Mouse (Mus musculus) liver, embryonic 15.5 days (tissue): Measurements from ENCODE around the gene Cryga. TPM values are rescaled to one million over a fixed set of nuclear protein-coding genes. Genes with fewer than 3 reads are reported as not detected.

Experiments
- ATAC-seq: fragments of 200-750 bp; cut with Nextera tagmentation; 2 replicates; pipeline ENCODE4 v1.8.0; 2017; ENCODE audit warnings: moderate number of reproducible peaks, mild to moderate bottlenecking, moderate library complexity; ENCODE audit not compliant: insufficient read depth
- H3K27ac ChIP-seq: fragments of 300-500 bp; sonication (generic); replicated peaks from 2 replicates; pipeline ENCODE4 v1.5.1; 2015; ENCODE audit warnings: mild to moderate bottlenecking, inconsistent platforms
- H3K27me3 ChIP-seq: fragments of 300-500 bp; sonication (generic); 2 replicates; pipeline ENCODE4 v1.6.1; 2015; ENCODE audit warnings: mild to moderate bottlenecking, inconsistent platforms
- H3K36me3 ChIP-seq: fragments of 300-500 bp; sonication (generic); replicated peaks from 2 replicates; pipeline ENCODE4 v1.6.1; 2015; ENCODE audit warnings: moderate library complexity, mild to moderate bottlenecking, inconsistent platforms
- H3K4me1 ChIP-seq: fragments of 300-500 bp; sonication (generic); replicated peaks from 2 replicates; pipeline ENCODE4 v1.6.1; 2015; ENCODE audit warnings: inconsistent platforms
- H3K4me2 ChIP-seq: fragments of 300-500 bp; sonication (generic); 2 replicates; pipeline ENCODE4 v1.6.1; 2015; ENCODE audit warnings: moderate library complexity, mild to moderate bottlenecking, inconsistent platforms
- H3K4me3 ChIP-seq: fragments of 300-500 bp; sonication (generic); replicated peaks from 2 replicates; pipeline ENCODE4 v1.5.1; 2015; ENCODE audit warnings: mild to moderate bottlenecking, inconsistent platforms
- H3K9ac ChIP-seq: fragments of 300-500 bp; sonication (generic); 2 replicates; pipeline ENCODE4 v1.6.1; 2015; ENCODE audit warnings: moderate library complexity, mild to moderate bottlenecking, inconsistent platforms
- H3K9me3 ChIP-seq: fragments of 300-500 bp; sonication (generic); replicated peaks from 2 replicates; pipeline ENCODE4 v1.6.1; 2016; ENCODE audit warnings: inconsistent platforms
- WGBS: fragments of 180-500 bp; shearing (Covaris S2); methylation state at CpG from one replicate; pipeline ENCODE4 v1.1.7; 2015; ENCODE audit warnings: mixed read lengths; ENCODE audit not compliant: insufficient replicate concordance; 5-methylcytosine and 5-hydroxymethylcytosine counted together
- polyA plus RNA-seq: library from polyadenylated mRNA; unstranded; fragments of >200 nt; fragmentation: Nextera tagmentation; extraction: Ambion mirVana; gene quantifications from 2 replicates; pipeline ENCODE4 v1.2.1, GENCODE M21; 2015

Cryga gene
- not detected in 2 replicates for polyA plus RNA-seq

DNA sequence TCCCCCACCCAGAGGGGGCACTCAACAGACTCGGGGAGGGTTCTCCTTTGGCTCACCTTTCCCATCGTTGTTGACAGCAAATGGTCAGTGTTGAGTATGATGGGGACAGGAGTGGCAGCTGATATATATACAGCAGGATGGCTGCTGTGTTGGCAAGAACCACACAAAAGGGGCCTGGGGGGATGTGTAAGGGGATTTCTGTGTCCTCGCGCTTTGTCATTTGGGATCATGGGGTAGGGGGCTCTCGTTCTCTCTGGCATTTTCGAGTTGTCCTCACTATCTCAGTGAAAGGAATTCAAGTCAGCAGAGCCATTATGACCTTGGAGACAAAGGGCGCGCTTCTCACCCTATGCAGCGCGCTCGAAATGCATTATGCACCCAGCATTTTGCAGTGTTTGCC, at the start of gene Cryga:
TSS of gene Cryga (minus strand) at position 101 of the 400 bp plus-strand sequence.
- H3K9ac ChIP-seq = no peak within 1 kb of the TSS
- no peaks in the 10 kb centered on the region for H3K27me3 ChIP-seq
- H3K36me3 ChIP-seq = no peaks in the 10 kb centered on the region
- no peaks in the 10 kb centered on the region for H3K9me3 ChIP-seq
- H3K27ac ChIP-seq = no peak within 1 kb of the TSS
- 73% methylated on average over 11 of the region's 11 CpGs for WGBS
- H3K4me2 ChIP-seq = no peak within 1 kb of the TSS
- no peak for ATAC-seq
- no peaks in the 10 kb centered on the region for H3K4me1 ChIP-seq
- H3K4me3 ChIP-seq = no peak within 1 kb of the TSS

DNA sequence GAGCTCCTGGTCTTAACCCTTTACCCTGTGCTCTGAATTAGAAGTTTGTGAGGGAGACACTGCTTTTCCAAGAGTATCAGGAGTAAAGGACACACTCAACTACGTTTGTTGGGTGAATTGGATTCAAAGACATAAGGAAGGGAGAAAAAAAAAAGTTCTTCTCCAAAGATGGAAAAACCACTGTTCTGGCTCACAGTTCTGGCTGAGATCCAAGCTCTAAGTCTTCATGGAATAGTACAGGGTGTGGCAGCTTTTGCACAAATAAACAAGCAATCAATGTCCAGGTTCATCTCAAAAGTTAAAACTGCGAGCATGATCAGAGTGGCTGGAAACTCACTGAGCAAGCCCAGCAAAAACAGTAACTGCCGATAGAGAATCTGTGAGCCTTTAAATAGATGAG, 44.8 kb upstream of the Cryga start:
- H3K4me1 ChIP-seq = no peaks in the 10 kb centered on the region
- H3K9me3 ChIP-seq = no peaks in the 10 kb centered on the region
- ATAC-seq = no peak
- no peak overlapping the region for H3K4me2 ChIP-seq
- no peak overlapping the region for H3K4me3 ChIP-seq
- no peaks in the 10 kb centered on the region for H3K27me3 ChIP-seq
- no peak overlapping the region for H3K9ac ChIP-seq
- no peak overlapping the region for H3K27ac ChIP-seq
- 50% methylated on average over 3 of the region's 3 CpGs for WGBS
- no peaks in the 10 kb centered on the region for H3K36me3 ChIP-seq

DNA sequence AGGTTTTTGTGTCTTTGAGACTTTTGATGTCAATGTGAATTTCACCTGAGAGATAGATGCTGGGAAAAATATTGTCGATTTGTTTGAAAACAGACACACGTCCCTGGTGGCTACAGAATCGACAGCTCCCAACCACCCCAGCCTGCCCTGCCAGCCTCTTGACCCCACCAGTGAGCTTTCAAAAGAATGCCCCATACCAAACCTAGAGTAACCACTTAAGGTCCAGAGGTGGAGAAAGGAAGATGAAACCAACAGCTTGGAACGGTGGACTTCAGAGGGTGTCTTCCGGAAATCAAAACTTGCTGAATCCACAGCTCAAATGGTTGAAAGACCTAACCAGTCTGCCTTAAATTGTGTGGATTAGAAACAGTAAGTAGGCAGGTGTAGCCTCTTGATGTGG, 44.2 kb upstream of the Cryga start:
- ATAC-seq = no peak
- H3K9ac ChIP-seq = no peak overlapping the region
- no peak overlapping the region for H3K4me3 ChIP-seq
- WGBS = 78% methylated on average over 5 of the region's 5 CpGs
- H3K4me1 ChIP-seq = no peaks in the 10 kb centered on the region
- H3K36me3 ChIP-seq = no peaks in the 10 kb centered on the region
- no peaks in the 10 kb centered on the region for H3K9me3 ChIP-seq
- no peak overlapping the region for H3K4me2 ChIP-seq
- no peak overlapping the region for H3K27ac ChIP-seq
- H3K27me3 ChIP-seq = no peaks in the 10 kb centered on the region

DNA sequence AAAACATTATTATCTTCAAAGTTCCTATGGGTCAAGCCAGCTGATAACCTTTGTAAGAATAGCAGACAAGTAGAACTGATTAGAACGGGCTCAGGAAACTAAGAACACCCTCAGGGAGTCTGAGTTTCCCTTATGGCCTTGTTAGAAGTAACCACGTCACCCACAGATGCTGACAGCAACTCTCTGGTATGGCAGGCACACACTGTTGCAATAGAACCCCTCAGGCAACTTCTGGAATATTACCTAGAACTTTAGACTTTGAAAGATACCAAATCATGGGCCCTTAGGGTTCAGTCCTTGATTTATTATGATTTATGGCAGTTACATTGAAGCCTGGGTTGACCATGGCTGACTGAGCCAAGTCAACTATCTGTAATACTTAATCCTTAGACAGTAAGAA, 43.4 kb upstream of the Cryga start:
- Histone ChIP-seq H3K4me1 (no peaks in the 10 kb centered on the region), H3K4me3 (no peak overlapping the region), H3K27ac (no peak overlapping the region), H3K27me3 (no peaks in the 10 kb centered on the region), H3K9me3 (no peaks in the 10 kb centered on the region), H3K36me3 (no peaks in the 10 kb centered on the region), H3K4me2 (no peak overlapping the region), H3K9ac (no peak overlapping the region)
- WGBS = 10% methylated on average over 2 of the region's 2 CpGs
- no peak for ATAC-seq

DNA sequence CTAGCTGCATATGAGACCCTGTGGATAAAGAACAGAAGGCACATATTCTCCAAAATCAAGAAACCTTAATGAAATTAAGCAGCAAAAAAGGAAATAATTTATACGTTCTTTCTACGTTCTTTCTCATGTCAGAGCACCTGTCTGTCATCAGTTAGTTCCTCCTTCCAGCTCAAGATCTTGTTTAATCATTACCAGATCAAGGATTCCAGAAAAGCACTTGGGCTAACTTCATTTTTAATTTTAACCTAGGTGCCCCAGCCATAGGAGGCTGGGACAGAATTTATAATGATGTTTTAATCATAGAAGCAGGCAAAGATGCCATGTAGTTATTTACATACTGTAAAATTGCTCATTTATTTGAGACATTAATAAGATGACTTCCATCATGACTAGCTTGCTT, 41.6 kb upstream of the Cryga start:
- no peak overlapping the region for H3K4me2 ChIP-seq
- ATAC-seq = no peak
- H3K36me3 ChIP-seq = no peaks in the 10 kb centered on the region
- H3K27ac ChIP-seq = no peak overlapping the region
- 65% methylated on average over 2 of the region's 2 CpGs for WGBS
- no peak overlapping the region for H3K4me3 ChIP-seq
- H3K9me3 ChIP-seq = no peaks in the 10 kb centered on the region
- no peak overlapping the region for H3K9ac ChIP-seq
- no peaks in the 10 kb centered on the region for H3K27me3 ChIP-seq
- no peaks in the 10 kb centered on the region for H3K4me1 ChIP-seq

DNA sequence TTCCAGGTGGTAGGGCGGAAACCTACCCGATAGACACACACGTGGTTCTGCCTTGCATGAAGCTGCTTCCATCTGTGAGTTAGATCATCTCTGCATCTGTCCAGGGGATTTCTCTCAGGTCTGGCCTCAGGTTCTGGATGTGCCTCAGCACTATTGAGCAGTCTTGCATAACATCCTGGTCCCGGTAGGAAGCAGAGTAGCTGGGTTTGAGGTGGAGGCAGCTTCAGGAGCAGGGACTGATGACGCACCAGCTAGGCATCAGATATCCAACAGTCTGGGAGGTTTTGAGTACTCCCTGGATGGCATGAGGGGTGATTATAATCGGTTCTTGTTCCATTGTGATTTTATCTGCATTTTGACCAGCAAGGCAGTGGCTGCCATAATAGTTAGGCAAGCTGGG, 34.4 kb upstream of the Cryga start:
- Histone ChIP-seq H3K36me3 (no peaks in the 10 kb centered on the region), H3K9ac (no peak overlapping the region), H3K9me3 (no peaks in the 10 kb centered on the region), H3K4me3 (no peak overlapping the region), H3K4me1 (no peaks in the 10 kb centered on the region), H3K27ac (no peak overlapping the region), H3K27me3 (no peaks in the 10 kb centered on the region), H3K4me2 (no peak overlapping the region)
- ATAC-seq = no peak
- WGBS = 66% methylated on average over 6 of the region's 6 CpGs

DNA sequence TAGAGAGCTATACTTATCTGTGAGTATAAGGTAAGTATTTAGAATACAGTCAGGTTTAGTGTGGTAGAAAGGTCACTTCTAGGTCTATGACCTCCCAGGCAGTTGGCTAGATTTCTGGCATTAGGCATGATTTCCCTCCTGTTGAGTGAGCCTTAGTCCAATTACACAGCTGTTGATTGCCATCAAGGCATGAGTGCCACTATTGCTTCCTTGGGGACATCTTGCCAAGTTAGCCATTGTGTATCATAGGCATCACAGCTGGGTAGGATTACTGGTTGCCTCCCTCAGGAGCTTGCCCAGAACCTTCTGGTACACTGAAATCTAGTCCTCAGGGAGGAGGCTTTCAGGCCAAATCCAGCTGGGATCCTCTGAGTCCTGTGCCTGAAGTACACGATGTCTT, 29.7 kb upstream of the Cryga start:
- H3K27me3 ChIP-seq = no peaks in the 10 kb centered on the region
- WGBS = 62% methylated on average over 1 of the region's 1 CpGs
- H3K9me3 ChIP-seq = no peaks in the 10 kb centered on the region
- H3K4me3 ChIP-seq = no peak overlapping the region
- no peak overlapping the region for H3K4me2 ChIP-seq
- no peak overlapping the region for H3K9ac ChIP-seq
- H3K27ac ChIP-seq = no peak overlapping the region
- no peaks in the 10 kb centered on the region for H3K36me3 ChIP-seq
- ATAC-seq = no peak
- no peaks in the 10 kb centered on the region for H3K4me1 ChIP-seq

DNA sequence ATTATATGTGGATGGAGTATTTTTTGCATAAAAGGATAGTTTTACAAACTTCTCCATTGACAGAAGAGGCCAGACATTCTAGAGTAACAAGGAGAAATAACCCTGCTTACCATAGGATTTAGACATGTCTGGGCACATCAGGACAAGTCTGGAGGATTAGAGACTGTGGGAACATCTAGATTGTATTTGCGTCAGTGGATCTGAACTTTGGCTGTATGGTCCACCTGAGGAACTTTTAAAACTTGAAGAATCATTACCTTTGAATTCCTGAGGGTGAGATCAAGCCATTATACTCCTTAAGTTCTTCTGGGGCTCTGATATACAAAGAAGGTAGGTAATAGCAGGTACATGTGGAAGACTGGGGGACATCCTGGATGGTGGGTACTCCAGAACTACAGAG, 28.5 kb upstream of the Cryga start:
- Histone ChIP-seq H3K4me3 (no peak overlapping the region), H3K9ac (no peak overlapping the region), H3K9me3 (no peaks in the 10 kb centered on the region), H3K4me1 (no peaks in the 10 kb centered on the region), H3K36me3 (no peaks in the 10 kb centered on the region), H3K4me2 (no peak overlapping the region), H3K27ac (no peak overlapping the region), H3K27me3 (no peaks in the 10 kb centered on the region)
- ATAC-seq = no peak
- 71% methylated on average over 1 of the region's 1 CpGs for WGBS

DNA sequence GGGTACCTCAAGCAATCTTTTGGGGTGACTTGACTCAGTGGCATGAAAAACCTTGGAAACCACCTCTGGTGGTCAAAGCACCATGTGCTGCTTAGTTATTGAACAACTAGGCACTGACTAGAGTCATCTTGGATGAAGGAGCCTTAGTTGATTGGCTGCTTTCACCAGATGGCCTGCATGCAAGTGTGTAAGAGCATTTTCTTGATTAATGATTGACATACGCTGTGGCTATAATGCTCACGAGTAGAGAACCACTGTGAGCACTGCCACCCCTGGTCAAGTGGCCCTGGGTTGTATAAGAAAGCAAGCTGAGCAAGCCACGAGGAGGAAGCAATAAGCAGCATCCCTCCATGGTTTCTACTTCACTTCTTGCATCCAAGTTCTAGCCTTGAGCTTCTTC, 27.1 kb upstream of the Cryga start:
- 47% methylated on average over 3 of the region's 3 CpGs for WGBS
- Histone ChIP-seq H3K4me1 (no peaks in the 10 kb centered on the region), H3K36me3 (no peaks in the 10 kb centered on the region), H3K4me3 (no peak overlapping the region), H3K27ac (no peak overlapping the region), H3K4me2 (no peak overlapping the region), H3K9ac (no peak overlapping the region), H3K9me3 (no peaks in the 10 kb centered on the region), H3K27me3 (no peaks in the 10 kb centered on the region)
- no peak for ATAC-seq

DNA sequence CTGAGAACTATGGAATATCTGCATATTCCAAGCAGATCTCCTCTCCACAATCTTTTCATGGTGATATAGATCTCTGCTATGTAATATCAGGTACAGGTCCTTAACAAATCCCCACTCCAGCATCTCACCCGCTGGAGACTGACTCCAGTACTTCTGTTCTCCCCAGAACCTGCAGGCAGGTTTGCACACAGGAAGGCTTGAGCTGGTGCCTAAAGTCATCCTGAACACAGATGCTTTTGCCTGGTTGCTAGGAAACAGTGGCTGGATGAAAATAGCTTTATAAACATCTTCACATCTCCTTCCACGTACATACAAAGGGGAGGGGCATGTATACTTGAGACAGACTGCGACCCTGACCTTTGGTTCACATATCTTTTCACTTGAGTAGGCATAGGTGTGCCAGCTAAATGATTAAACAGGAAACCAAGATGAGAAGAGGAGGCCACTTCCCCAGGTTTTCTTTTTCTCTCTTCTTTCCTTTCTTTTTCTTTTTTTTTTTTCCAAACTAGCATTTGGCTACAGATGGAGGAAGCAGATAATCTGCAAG, 26.5 kb upstream of the Cryga start:
- Histone ChIP-seq H3K36me3 (no peaks in the 10 kb centered on the region), H3K9me3 (no peaks in the 10 kb centered on the region), H3K4me1 (no peaks in the 10 kb centered on the region), H3K4me3 (no peak overlapping the region), H3K27ac (no peak overlapping the region), H3K9ac (no peak overlapping the region), H3K4me2 (no peak overlapping the region), H3K27me3 (no peaks in the 10 kb centered on the region)
- no peak for ATAC-seq
- 60% methylated on average over 3 of the region's 3 CpGs for WGBS

DNA sequence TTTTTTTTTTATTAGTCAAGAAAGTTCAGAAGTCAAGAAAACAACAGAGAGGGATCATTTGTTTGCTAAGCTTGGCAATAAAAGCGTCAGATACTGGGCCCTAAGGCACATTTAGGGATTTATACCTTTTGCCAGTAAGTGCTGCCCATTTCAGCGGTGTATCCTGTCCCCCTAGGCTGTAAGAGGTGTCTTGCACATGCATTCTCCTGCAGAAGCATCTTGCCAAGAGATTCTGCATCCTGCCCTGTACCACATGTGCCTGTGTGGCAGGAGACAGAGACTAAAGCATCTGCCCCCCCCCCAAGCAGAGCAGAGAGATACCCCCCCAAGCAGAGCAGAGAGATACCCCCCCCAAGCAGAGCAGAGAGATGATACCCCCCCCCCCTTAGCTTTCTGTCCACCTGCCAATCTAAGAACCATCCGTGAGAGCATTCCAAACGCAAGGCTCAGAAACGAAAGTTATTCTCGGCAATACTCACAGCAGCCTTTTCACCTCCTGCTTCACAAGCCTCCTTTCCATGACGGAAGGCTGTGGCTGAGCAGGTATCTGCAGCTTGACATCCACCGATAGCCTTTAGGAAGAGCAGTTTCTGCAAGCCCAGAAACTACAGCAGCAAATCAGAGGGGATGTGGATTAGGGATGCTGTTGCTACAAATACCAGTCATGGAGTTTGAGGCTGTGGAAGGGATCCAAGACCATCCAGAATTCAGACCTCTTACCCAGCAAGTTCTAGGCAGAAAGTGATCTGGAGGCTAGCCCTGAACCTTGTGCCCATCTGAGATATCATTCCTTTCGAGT, 19.6 kb upstream of the Cryga start, which contains the start of gene D630023F18Rik:
TSS of gene D630023F18Rik (minus strand) at position 641 of the 799 bp plus-strand sequence.
- H3K9ac ChIP-seq = no peak within 1 kb of the TSS
- no peak within 1 kb of the TSS for H3K4me2 ChIP-seq
- H3K9me3 ChIP-seq = no peaks in the 10 kb centered on the region
- no peak within 1 kb of the TSS for H3K4me3 ChIP-seq
- 24% methylated on average over 9 of the region's 9 CpGs for WGBS
- no peak within 1 kb of the TSS for H3K27ac ChIP-seq
- no peaks in the 10 kb centered on the region for H3K36me3 ChIP-seq
- no peaks in the 10 kb centered on the region for H3K27me3 ChIP-seq
- no peaks in the 10 kb centered on the region for H3K4me1 ChIP-seq
- no peak for ATAC-seq

DNA sequence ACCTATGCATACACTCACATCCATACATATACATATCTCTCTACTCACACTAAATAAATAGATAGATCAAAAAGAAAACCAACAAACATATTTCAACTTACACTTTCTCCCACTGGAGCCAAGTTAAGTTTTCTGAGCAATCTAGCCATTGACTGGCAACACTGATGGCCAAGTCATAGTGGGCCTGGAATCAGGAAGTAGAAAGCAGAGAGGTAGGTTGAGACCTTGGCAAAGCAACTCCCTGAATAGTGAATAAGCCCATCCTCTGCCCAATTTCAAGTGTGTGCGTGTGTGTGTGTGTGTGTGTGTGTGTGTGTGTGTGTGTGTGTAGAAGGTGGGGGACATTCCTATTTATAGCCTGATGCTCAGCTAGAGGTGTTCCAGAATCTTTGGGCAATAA, 16.3 kb upstream of the Cryga start, which contains the start of gene Gm28845:
TSS of gene Gm28845 (minus strand) at position 121 of the 400 bp plus-strand sequence.
- no peak within 1 kb of the TSS for H3K4me2 ChIP-seq
- no peak within 1 kb of the TSS for H3K9ac ChIP-seq
- no peak for ATAC-seq
- H3K27me3 ChIP-seq = no peaks in the 10 kb centered on the region
- H3K36me3 ChIP-seq = no peaks in the 10 kb centered on the region
- WGBS = 74% methylated on average over 1 of the region's 1 CpGs
- no peaks in the 10 kb centered on the region for H3K9me3 ChIP-seq
- H3K4me1 ChIP-seq = no peaks in the 10 kb centered on the region
- H3K4me3 ChIP-seq = no peak within 1 kb of the TSS
- H3K27ac ChIP-seq = no peak within 1 kb of the TSS
